Mouse (Mus musculus) heart, postnatal 0 days (tissue): ENCODE data around the gene Mgrn1.

ENCODE experiments used
- CTCF ChIP-seq: IDR thresholded peaks from 2 replicates; pipeline ENCODE4 v1.5.1; 2016; ENCODE audit warnings: antibody characterized with exemption, control low read depth, low read depth
- EP300 ChIP-seq: IDR thresholded peaks from 2 replicates; pipeline ENCODE4 v1.6.1; 2016; ENCODE audit warnings: antibody characterized with exemption, low read depth

DNA sequence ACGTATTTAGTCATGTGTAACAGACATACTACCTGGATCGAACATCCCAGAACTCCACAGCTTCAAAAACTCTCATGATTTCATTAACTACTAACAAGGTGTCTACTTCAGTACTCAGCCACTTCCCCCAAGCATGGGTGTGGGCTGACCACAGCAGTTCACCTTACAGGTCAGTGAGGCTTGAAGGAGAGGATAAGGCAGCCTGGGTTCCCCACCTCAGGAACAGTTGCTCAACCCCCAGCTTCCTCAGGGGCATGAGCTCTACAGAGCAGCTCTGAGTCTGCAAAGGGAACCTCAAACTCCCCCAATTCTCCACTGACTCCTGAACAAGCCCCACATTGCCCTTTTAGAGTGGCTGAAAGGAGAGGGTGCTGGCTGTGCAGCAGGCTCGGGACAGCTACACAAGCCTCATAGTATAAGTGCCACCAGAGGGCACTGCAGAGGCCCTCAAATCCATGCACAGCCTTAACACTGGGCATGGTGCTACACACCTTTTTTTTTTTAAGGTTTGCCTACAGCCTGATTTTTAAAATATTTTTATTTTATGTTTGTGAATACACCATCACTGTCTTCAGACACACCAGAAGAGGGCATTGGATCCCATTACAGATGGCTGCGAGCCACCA is 93.8 kb downstream of the Mgrn1 start:
- TF ChIP-seq CTCF (peak; percentile 64), EP300 (no peak)
